Mouse (Mus musculus): ENCODE measurements around the gene Slc2a5.

The Slc2a5 gene

GRCm38 (mm10) chr4:150138084-150138543, 19.0 kb downstream of the Slc2a5 start:
- in situ Hi-C loops (cut with MboI, MseI): loop anchor here (5.0 kb wide), 1 partner anchor 46 kb away; no protein-coding TSS in a partner anchor

GRCm38 (mm10) chr4:150139090-150139489, 20.0 kb downstream of the Slc2a5 start:
- in situ Hi-C loops (cut with MboI, MseI): loop anchor here (5.0 kb wide), 1 partner anchor 47 kb away; no protein-coding TSS in a partner anchor

GRCm38 (mm10) chr4:150140346-150140745, 21.3 kb downstream of the Slc2a5 start:
- in situ Hi-C loops (cut with MboI, MseI): no loop called here

- in situ Hi-C loops (cut with MboI, MseI): no loop called here
Measured at GRCm38 (mm10) chr4:150144242-150144641, 25.2 kb downstream of the Slc2a5 start.

DNA sequence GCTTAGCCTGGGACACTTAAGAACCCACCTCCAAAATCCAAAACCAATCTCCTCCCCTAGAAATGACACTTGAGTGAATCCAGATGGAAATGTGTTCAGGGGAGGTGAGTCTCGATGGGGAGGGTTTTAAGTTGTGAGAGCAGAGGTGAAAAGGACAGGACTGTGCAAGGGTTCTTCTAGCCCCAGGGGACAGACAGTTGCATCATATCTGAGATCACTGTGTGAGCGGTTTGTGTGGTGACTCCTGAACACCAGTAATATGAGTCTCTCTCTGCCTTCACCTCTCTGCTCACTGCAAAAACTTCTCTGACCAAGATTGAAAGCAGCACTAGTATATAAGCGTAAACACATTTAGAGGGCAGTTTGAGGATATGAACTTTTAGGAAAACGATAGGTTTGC, 27.2 kb downstream of the Slc2a5 start:
- in situ Hi-C loops (cut with MboI, MseI): no loop called here

DNA sequence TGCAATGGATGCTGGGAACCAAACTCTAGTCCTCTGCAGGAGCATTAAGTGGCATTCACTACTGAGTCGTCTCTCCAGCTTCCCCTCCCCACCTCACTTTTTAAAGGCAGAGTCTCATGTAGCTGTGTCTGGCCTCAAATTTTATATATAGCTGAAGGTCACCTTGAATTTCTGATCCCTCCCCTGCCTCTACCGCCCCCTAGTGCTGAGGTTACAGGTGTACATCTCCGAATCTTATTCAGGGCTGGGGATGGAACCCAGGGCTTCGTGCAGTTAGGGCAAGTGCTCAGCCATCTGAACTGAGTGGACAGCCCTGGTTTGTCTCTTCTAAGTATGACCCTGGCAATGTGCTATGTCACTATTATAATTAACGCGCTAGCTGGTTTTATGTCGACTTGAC, 32.0 kb downstream of the Slc2a5 start:
- in situ Hi-C loops (cut with MboI, MseI): no loop called here

DNA sequence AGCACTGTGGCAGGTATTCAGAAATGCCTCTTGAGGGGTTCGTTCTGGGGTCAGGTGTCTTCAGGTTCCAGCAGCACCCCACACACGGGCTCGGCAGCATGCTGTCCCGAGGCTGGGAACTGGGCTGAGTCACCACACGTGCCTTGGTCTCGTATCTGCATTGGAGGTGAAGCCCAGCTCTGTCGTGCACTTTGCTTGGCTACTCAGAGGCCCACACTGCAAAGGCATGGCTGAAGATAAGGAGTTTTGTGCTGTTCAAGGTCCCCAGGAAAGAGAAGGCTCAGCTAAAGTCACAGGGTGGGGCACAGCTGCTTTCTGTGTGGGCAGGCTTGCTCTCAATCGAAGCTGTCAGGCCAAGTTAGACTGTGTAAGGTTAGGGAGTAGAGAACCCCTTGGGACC, 33.4 kb downstream of the Slc2a5 start:
- in situ Hi-C loops (cut with MboI, MseI): no loop called here

DNA sequence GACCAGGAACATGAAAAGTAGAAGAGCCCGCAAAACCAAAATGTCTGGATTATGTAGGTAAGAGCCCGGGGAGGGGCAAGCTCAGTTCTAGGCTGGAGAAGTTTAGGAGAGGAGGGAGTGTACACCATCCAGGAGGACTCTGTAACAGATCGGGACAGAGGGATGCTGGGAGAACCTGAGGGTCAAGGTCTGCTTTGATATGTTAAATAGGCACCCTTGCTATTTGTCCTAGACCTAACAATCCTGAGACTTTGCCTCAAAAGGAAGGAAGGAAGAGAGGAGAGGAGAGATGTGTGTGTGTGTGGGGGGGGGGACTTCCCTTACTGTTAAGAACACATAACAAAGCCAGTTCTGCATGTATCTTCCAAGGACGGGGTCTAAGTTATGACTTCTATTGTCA, 36.2 kb downstream of the Slc2a5 start:
- in situ Hi-C loops (cut with MboI, MseI): no loop called here

DNA sequence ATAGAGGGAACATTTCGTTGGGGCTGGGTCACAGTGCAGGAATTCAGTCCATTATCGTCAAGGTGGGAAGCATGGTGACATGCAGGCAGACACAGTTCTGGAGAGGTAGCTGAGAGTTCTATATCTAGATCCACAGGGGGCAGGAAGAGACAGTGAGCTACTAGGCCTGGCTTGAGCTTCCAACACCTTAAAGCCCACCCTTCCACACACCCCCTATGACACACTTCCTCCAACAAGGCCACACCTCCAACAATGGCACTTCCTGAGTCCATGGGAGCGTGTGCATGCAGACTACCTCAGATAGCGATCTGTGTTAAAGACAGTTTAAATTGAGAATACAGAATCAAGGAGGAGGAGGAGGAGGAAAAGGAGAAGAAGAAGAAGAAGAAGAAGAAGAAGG, 36.6 kb downstream of the Slc2a5 start:
- in situ Hi-C loops (cut with MboI, MseI): no loop called here

DNA sequence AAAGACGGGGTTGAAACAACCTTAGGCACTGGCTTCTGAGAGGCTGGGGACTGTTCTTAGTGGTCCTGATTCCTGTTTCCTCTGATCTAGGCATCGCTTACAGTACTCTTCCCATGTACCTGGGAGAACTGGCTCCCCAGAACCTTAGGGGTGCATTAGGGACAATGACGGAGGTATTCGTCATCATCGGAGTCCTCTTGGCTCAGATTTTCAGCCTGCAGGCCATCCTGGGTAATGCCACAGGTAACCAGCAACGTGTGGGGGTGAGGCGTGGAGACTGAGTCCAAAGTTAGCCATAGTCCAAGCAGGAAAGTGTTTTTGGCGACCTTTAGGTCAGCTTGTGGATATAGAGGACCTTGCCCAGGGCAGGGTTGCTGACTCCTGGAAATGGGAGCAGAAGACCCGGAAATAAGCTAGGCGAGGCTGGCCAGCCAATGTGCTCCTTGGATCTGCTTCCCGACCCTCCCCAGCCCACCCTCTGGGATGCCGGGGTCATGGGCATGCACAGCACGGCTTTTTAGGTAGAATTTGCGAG, 38.3 kb downstream of the Slc2a5 start:
- in situ Hi-C loops (cut with MboI, MseI): no loop called here

DNA sequence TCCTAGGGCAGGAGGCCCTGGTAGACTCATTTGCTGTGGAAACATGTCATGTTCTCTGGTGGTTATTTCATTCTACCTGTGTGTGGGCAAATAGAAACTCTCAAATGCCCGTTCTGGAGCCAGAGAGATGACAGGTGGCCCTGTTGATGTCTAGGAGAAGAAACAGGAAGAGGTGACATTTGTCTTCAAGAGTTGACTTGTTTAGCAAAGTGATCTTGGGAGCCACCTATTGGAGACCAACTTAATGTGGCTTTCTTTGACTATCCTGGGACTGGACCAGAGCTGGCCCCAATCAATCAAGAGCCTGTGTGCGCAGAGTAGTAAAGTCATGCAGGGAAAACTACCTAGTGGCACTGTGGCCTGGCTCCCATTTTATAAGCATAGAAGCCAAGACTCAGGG, 40.4 kb downstream of the Slc2a5 start:
- in situ Hi-C loops (cut with MboI, MseI): no loop called here

- in situ Hi-C loops (cut with MboI, MseI): no loop called here
Measured at GRCm38 (mm10) chr4:150162561-150163169, 43.6 kb downstream of the Slc2a5 start.

GRCm38 (mm10) chr4:150164875-150165274, 45.8 kb downstream of the Slc2a5 start:
- in situ Hi-C loops (cut with MboI, MseI): no loop called here

- in situ Hi-C loops (cut with MboI, MseI): no loop called here
Measured at GRCm38 (mm10) chr4:150168406-150168805, 49.3 kb downstream of the Slc2a5 start.

DNA sequence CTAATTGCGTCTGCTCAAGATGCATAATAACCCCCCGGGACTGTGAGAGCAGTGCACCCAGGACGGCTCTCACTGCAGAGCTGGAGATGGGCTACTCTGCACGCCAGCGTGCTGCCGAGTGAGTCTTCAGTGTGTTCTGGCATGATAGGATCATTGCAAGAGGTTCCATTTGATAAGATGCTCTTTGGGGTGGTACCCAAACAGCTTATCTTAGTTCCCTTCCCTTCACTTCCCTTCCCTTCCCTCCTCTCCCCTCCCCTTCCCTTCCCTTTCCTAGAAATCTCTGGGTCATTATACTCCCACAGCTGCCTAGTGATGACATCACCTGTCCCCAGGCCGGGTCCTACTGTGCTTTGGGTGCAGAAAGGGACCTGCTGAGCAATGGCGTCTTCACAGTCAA, 53.0 kb downstream of the Slc2a5 start:
- in situ Hi-C loops (cut with MboI, MseI): no loop called here

DNA sequence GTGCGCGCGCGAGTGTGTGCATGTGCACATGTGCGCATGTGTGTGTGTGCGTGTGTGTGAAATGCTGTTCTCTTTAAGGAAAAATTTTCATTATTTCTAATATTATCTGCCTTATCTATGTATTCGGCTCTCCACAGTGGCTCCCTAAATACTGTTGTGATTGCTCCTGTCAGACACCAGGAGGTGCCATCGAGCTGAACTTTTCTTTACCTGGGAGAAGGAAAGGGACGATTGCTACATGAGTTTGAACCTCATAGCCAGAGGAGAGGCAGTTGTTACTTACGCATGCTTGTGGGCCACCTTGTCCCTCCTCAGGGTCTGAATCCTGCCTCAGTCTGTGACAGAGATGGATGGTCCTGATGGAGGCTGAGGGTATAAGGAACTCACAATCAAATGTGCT, 54.2 kb downstream of the Slc2a5 start:
- in situ Hi-C loops (cut with MboI, MseI): no loop called here

DNA sequence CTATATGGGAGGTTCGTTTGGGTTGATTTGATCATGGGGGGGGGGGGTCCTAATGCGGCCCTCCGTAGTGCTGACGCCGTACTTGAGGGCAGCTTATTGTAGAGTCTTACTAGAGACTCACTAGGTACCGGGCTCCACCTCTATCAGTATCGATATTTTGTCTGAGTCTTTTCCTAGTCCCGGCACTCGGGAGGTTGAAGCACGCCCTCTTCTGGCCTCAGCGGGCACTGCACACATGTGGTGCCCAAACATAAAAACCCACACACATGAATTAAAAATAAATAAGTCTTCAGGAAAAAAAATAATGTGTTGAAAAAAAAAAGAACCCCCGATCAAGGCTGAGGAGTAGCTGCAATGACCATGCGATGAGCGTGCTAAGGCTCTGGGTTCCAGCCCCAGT, 54.9 kb downstream of the Slc2a5 start:
- in situ Hi-C loops (cut with MboI, MseI): no loop called here

DNA sequence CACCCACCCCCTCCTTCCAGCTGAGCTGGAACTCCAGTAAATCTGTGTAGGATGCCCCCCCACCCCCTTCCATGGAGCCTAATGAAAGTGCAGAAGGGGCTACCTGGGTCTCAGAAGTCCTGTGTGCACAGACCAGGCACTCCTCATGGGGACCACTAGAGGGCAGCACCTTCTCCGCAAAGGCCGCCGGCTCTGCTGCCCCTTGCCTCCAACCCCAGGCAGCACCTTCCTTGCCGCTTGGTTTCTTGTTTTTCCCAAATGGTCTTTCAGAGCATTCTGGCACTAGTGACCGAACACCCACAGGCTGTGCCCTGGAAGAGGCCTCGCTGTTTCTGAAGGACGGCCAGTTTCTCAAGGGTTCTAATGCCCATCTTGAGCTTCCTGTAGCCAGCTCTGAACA, 57.5 kb downstream of the Slc2a5 start:
- in situ Hi-C loops (cut with MboI, MseI): no loop called here

GRCm38 (mm10) chr4:150177122-150177521, 58.0 kb downstream of the Slc2a5 start:
- in situ Hi-C loops (cut with MboI, MseI): no loop called here

DNA sequence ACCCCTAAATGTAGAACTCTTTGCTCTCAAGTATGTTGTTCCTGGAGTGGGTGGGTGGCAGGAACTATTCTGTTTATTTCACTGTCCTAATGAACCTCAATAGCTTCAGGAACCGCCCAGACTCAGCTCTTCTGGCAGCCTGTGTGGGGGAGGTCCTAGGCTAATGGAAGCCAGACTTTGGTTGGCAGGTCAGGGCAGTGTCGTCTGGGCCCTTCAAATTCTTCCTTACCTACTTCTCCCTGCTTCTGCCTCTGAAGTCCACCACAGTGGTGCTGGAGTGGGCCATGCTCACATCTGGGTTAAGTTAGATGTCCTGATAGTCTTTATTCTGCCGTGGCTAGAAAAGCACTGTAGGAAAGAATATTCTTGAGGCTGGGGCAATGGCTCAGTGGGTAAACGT, 59.0 kb downstream of the Slc2a5 start:
- in situ Hi-C loops (cut with MboI, MseI): no loop called here

- in situ Hi-C loops (cut with MboI, MseI): loop anchor here (10.0 kb wide), 1 partner anchor 823 kb away; no protein-coding TSS in a partner anchor
Measured at GRCm38 (mm10) chr4:150181304-150181703, 62.2 kb downstream of the Slc2a5 start.

- in situ Hi-C loops (cut with MboI, MseI): loop anchor here (10.0 kb wide), 1 partner anchor 817 kb away; no protein-coding TSS in a partner anchor
Measured at GRCm38 (mm10) chr4:150188236-150188635, 69.2 kb downstream of the Slc2a5 start.

- in situ Hi-C loops (cut with MboI, MseI): no loop called here
Measured at GRCm38 (mm10) chr4:150192199-150192598, 73.1 kb downstream of the Slc2a5 start.

Data from T-helper 2 cell (primary cell).